Mouse (Mus musculus) heart, embryonic 12.5 days (tissue): ENCODE data around the gene Ghdc. TPM values are rescaled to one million over a fixed set of nuclear protein-coding genes. Genes with fewer than 3 reads are reported as not detected.

Experiments
- ATAC-seq: fragments of 200-750 bp; cut with Nextera tagmentation; 2 replicates; pipeline ENCODE4 v1.8.0; 2017; ENCODE audit warnings: moderate TSS enrichment, moderate library complexity; ENCODE audit not compliant: insufficient number of reproducible peaks, low FRiP score
- H3K27ac ChIP-seq: fragments of 300-500 bp; sonication (generic); 2 replicates; pipeline ENCODE4 v1.5.1; 2016; ENCODE audit warnings: mild to moderate bottlenecking, moderate library complexity; ENCODE audit not compliant: poor library complexity, severe bottlenecking
- H3K27me3 ChIP-seq: fragments of 300-500 bp; sonication (generic); replicated peaks from 2 replicates; pipeline ENCODE4 v1.6.1; 2016; ENCODE audit warnings: mild to moderate bottlenecking, moderate library complexity
- H3K36me3 ChIP-seq: fragments of 300-500 bp; sonication (generic); 2 replicates; pipeline ENCODE4 v1.6.1; 2016; ENCODE audit warnings: mild to moderate bottlenecking, moderate library complexity
- H3K4me1 ChIP-seq: fragments of 300-500 bp; sonication (generic); replicated peaks from 2 replicates; pipeline ENCODE4 v1.6.1; 2016; ENCODE audit warnings: mild to moderate bottlenecking
- H3K4me2 ChIP-seq: fragments of 300-500 bp; sonication (generic); 2 replicates; pipeline ENCODE4 v1.6.1; 2016; ENCODE audit warnings: mild to moderate bottlenecking, moderate library complexity
- H3K4me3 ChIP-seq: fragments of 300-500 bp; sonication (generic); 2 replicates; pipeline ENCODE4 v1.5.1; 2016; ENCODE audit warnings: mild to moderate bottlenecking
- H3K9ac ChIP-seq: fragments of 300-500 bp; sonication (generic); 2 replicates; pipeline ENCODE4 v1.6.1; 2016; ENCODE audit warnings: mild to moderate bottlenecking, moderate library complexity
- H3K9me3 ChIP-seq: fragments of 300-500 bp; sonication (generic); replicated peaks from 2 replicates; pipeline ENCODE4 v1.6.1; 2016; ENCODE audit warnings: mild to moderate bottlenecking, moderate library complexity
- WGBS: fragments of 180-500 bp; shearing (Covaris S2); methylation state at CpG from one replicate; pipeline ENCODE4 v1.1.7; 2016; 5-methylcytosine and 5-hydroxymethylcytosine counted together
- polyA plus RNA-seq: library from polyadenylated mRNA; unstranded; fragments of >200 nt; fragmentation: Nextera tagmentation; extraction: Ambion mirVana; gene quantifications from 2 replicates; pipeline ENCODE4 v1.2.1, GENCODE M21; 2016

Gene Ghdc
- 6.5 and 7.0 TPM in 2 replicates for polyA plus RNA-seq

DNA sequence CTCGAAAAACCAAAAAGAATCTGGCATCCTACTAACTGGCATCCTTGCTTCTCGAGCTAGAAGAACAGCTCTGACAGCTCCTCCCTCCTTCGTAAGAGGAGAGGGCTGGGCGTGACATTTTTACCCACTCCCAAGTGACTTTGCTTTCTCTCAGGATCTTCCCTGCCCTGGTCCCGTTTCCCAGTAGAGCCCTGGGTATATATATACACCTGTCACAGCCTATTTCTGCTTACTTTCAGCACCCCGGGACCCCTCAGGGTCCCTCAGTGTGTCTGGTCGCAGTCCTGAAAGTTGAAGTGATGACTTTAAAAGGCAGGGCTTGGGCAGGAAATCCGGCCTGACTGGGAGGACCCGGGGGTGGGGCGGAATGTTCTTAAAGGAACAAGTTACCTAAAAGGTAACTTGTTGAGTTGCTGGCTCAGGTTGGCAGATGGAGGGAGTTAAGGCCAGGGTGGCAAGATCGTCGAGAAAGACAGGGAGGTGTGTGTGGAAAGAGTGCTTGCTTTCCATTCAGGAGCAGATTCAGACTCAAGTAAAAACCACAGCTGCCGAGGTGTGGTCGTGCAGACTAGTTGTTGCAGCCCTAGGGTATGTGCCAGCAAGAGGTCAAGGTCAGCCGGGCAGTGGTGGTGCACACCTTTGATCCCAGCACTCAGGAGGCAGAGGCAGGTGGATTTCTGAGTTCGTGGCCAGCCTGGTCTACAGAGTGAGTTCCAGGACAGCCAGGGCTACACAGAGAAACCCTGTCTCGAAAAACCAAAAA, at the start of gene Ghdc:
Ghdc (minus strand) TSS at position 312 of the 763 bp plus-strand sequence.
- Histone ChIP-seq H3K4me2 (peak within 1 kb of the TSS; percentile 73), H3K9ac (peak within 1 kb of the TSS; percentile 69), H3K36me3 (peaks cover 4% of the 10 kb centered on the region; the same call in 1 of the 2 replicates), H3K4me3 (peak within 1 kb of the TSS; percentile 69), H3K9me3 (no peaks in the 10 kb centered on the region), H3K27ac (peak within 1 kb of the TSS; percentile 37; the same call in 1 of the 2 replicates), H3K27me3 (no peaks in the 10 kb centered on the region), H3K4me1 (peaks cover 8% of the 10 kb centered on the region)
- peak; percentile 79 for ATAC-seq
- 17% methylated on average over 17 of the region's 17 CpGs for WGBS

DNA sequence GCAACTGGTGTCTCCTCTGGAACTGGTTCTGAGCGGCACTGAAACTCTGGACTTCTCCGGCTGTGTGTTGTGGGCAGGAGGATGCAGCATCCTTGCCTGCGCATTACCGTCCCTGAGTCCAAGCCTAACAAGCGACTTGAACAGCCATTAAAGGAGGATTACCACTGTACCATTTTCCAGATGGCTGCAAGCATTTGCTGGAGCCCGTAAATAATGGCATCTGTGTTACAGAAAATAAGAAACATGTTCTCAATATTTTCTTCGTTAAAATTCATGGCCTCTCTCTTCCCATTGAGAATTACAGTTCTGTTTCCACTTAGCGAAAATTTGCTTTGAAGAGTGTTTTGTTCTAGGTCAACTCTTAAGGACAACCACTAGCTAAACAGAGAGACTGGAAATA, 49.3 kb upstream of the Ghdc start:
- Histone ChIP-seq H3K9ac (no peak overlapping the region), H3K4me3 (no peak overlapping the region), H3K36me3 (no peaks in the 10 kb centered on the region), H3K9me3 (no peaks in the 10 kb centered on the region), H3K27ac (no peak overlapping the region), H3K4me1 (peaks cover 90% of the 10 kb centered on the region), H3K4me2 (no peak overlapping the region), H3K27me3 (no peaks in the 10 kb centered on the region)
- no peak for ATAC-seq
- WGBS: 89% methylated on average over 8 of the region's 8 CpGs

- H3K36me3 ChIP-seq: no peaks in the 10 kb centered on the region
- H3K27me3 ChIP-seq: no peaks in the 10 kb centered on the region
- H3K9me3 ChIP-seq: no peaks in the 10 kb centered on the region
- H3K4me3 ChIP-seq: no peak overlapping the region
- no peak for ATAC-seq
- peaks cover 90% of the 10 kb centered on the region for H3K4me1 ChIP-seq
- H3K4me2 ChIP-seq: no peak overlapping the region
- 48% methylated on average over 16 of the region's 16 CpGs for WGBS
- no peak overlapping the region for H3K27ac ChIP-seq
- no peak overlapping the region for H3K9ac ChIP-seq
Measured at GRCm38 (mm10) chr11:100819626-100820025, 48.9 kb upstream of the Ghdc start.

GRCm38 (mm10) chr11:100819048-100819447, 48.3 kb upstream of the Ghdc start:
- no peaks in the 10 kb centered on the region for H3K27me3 ChIP-seq
- no peak overlapping the region for H3K4me2 ChIP-seq
- H3K27ac ChIP-seq: no peak overlapping the region
- no peak for ATAC-seq
- no peaks in the 10 kb centered on the region for H3K36me3 ChIP-seq
- no peak overlapping the region for H3K9ac ChIP-seq
- H3K4me1 ChIP-seq: peaks cover 88% of the 10 kb centered on the region
- 86% methylated on average over 8 of the region's 8 CpGs for WGBS
- H3K9me3 ChIP-seq: no peaks in the 10 kb centered on the region
- no peak overlapping the region for H3K4me3 ChIP-seq

GRCm38 (mm10) chr11:100818359-100819012, 47.7 kb upstream of the Ghdc start:
- Histone ChIP-seq H3K36me3 (no peaks in the 10 kb centered on the region), H3K9me3 (no peaks in the 10 kb centered on the region), H3K4me2 (no peak overlapping the region), H3K27ac (no peak overlapping the region), H3K27me3 (no peaks in the 10 kb centered on the region), H3K4me1 (peaks cover 83% of the 10 kb centered on the region), H3K9ac (no peak overlapping the region), H3K4me3 (no peak overlapping the region)
- ATAC-seq: no peak
- WGBS: 87% methylated on average over 15 of the region's 15 CpGs

- H3K9ac ChIP-seq: no peak overlapping the region
- no peak overlapping the region for H3K27ac ChIP-seq
- H3K27me3 ChIP-seq: no peaks in the 10 kb centered on the region
- 84% methylated on average over 9 of the region's 9 CpGs for WGBS
- no peak overlapping the region for H3K4me2 ChIP-seq
- H3K9me3 ChIP-seq: no peaks in the 10 kb centered on the region
- H3K36me3 ChIP-seq: peaks cover 1% of the 10 kb centered on the region; the same call in 1 of the 2 replicates
- no peak for ATAC-seq
- no peak overlapping the region for H3K4me3 ChIP-seq
- peaks cover 71% of the 10 kb centered on the region for H3K4me1 ChIP-seq
Measured at GRCm38 (mm10) chr11:100817311-100817710, 46.6 kb upstream of the Ghdc start.

DNA sequence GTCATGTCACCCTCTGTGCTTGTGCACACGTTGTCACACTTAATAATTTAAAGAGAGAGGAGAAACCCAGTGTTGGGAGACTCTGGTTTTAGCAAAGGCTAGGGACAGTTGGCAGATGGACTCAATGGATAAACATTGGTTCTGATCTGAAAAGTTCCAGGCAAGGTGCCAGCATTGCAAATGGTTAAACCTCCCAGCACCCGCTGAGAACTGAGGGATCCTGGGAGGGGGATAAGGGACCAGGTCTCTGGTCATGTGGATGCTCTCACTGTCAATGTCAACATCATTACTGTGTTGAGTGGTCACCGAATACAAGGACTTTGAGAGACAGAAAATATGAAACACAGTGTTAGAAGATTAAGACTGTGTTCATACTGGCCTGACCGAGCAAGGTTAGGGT, 46.0 kb upstream of the Ghdc start:
- H3K4me1 ChIP-seq: peaks cover 67% of the 10 kb centered on the region
- 62% methylated on average over 4 of the region's 4 CpGs for WGBS
- no peaks in the 10 kb centered on the region for H3K9me3 ChIP-seq
- no peak overlapping the region for H3K9ac ChIP-seq
- no peak overlapping the region for H3K4me3 ChIP-seq
- H3K27me3 ChIP-seq: no peaks in the 10 kb centered on the region
- H3K36me3 ChIP-seq: peaks cover 4% of the 10 kb centered on the region; the same call in 1 of the 2 replicates
- H3K27ac ChIP-seq: no peak overlapping the region
- H3K4me2 ChIP-seq: no peak overlapping the region
- ATAC-seq: no peak

- ATAC-seq: no peak
- H3K27ac ChIP-seq: no peak overlapping the region
- no peak overlapping the region for H3K4me3 ChIP-seq
- 70% methylated on average over 3 of the region's 3 CpGs for WGBS
- H3K9ac ChIP-seq: no peak overlapping the region
- H3K4me1 ChIP-seq: peaks cover 63% of the 10 kb centered on the region
- no peaks in the 10 kb centered on the region for H3K27me3 ChIP-seq
- 0 out of 2 replicates have a peak, but pooled peaks cover 3% of the 10 kb centered on the region for H3K9me3 ChIP-seq
- H3K36me3 ChIP-seq: peaks cover 6% of the 10 kb centered on the region
- no peak overlapping the region for H3K4me2 ChIP-seq
Measured at GRCm38 (mm10) chr11:100816342-100816741, 45.6 kb upstream of the Ghdc start.

- peak; percentile 54; the same call in 1 of the 2 replicates for ATAC-seq
- 38% methylated on average over 13 of the region's 13 CpGs for WGBS
Measured at GRCm38 (mm10) chr11:100814498-100814897, 43.7 kb upstream of the Ghdc start.

DNA sequence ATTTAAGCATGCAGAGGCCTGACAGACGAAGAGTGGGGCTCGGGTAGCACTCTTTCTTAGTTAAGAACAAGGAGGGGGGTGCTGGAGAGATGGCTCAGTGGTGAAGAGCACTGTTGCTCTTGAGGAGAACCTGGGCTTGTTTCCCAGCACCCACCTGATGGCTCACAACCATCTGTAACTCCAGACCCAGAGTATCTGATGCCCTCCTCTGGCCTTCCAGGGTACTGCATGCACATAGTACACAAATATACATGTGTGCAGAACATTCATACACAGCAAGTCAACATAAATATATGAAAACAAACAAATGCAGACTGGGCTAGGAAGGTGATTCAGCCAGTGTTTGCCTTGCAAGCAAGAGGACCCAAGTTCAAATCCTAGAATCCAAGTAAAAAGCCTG, 40.4 kb upstream of the Ghdc start:
- Histone ChIP-seq H3K9me3 (0 out of 2 replicates have a peak, but pooled peaks cover 7% of the 10 kb centered on the region), H3K4me1 (peaks cover 40% of the 10 kb centered on the region), H3K9ac (no peak overlapping the region), H3K27ac (peak overlapping the region; percentile 80), H3K4me2 (0 out of 2 replicates have a peak overlapping the region, but pooled peaks have one; percentile 13), H3K27me3 (no peaks in the 10 kb centered on the region), H3K4me3 (no peak overlapping the region), H3K36me3 (peaks cover 13% of the 10 kb centered on the region)
- ATAC-seq: no peak
- WGBS: 87% methylated on average over 2 of the region's 2 CpGs

More at GRCm38 (mm10) chr11:100814498-100814897, 43.7 kb upstream of the Ghdc start:
- Histone ChIP-seq H3K4me1 (peaks cover 65% of the 10 kb centered on the region), H3K9ac (no peak overlapping the region), H3K9me3 (0 out of 2 replicates have a peak, but pooled peaks cover 7% of the 10 kb centered on the region), H3K4me2 (peak overlapping the region; percentile 56), H3K27me3 (no peaks in the 10 kb centered on the region), H3K4me3 (peak overlapping the region; percentile 31; the same call in 1 of the 2 replicates), H3K27ac (peak overlapping the region; percentile 80), H3K36me3 (peaks cover 10% of the 10 kb centered on the region)

DNA sequence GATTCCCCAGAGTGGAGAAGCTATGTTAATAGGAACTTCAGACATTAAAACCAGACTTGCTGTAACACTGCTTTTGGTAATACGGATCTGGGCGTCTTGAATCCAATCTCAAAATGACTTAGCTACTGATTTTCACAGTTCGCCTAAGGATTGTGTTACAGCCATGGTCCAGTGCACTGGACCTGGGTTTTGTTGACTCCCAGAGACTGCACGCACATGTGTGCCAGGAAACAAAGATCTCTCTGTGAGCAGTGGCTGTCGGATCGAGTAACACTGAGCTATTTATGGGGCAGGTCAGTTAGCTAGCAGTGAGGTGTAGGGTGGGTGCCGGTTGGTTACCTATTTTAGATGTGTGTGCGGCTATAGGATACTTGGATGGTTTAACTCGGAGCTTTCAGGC, 39.8 kb upstream of the Ghdc start:
- 0 out of 2 replicates have a peak, but pooled peaks cover 7% of the 10 kb centered on the region for H3K9me3 ChIP-seq
- no peak overlapping the region for H3K9ac ChIP-seq
- peak overlapping the region; percentile 80 for H3K27ac ChIP-seq
- peaks cover 13% of the 10 kb centered on the region for H3K36me3 ChIP-seq
- WGBS: 40% methylated on average over 9 of the region's 9 CpGs
- no peaks in the 10 kb centered on the region for H3K27me3 ChIP-seq
- peak; percentile 52; the same call in 1 of the 2 replicates for ATAC-seq
- H3K4me2 ChIP-seq: 0 out of 2 replicates have a peak overlapping the region, but pooled peaks have one; percentile 13
- peaks cover 38% of the 10 kb centered on the region for H3K4me1 ChIP-seq
- H3K4me3 ChIP-seq: no peak overlapping the region
